Mouse (Mus musculus) hindbrain, embryonic 11.5 days (tissue): ENCODE results near the gene Osbpl8. TPM values are rescaled to one million over a fixed set of nuclear protein-coding genes. Genes with fewer than 3 reads are reported as not detected.

Experiments used
- ATAC-seq: fragments of 200-750 bp; cut with Nextera tagmentation; 2 replicates; pipeline ENCODE4 v1.8.0; 2017; ENCODE audit warnings: mild to moderate bottlenecking, moderate TSS enrichment, moderate library complexity; ENCODE audit not compliant: low FRiP score
- DNase-seq: peaks from one replicate; pipeline ENCODE4 v3.0.0-alpha.2; 2015; ENCODE audit warnings: low spot score
- H3K27ac ChIP-seq: fragments of 300-500 bp; sonication (generic); 2 replicates; pipeline ENCODE4 v1.5.1; 2014; ENCODE audit warnings: mild to moderate bottlenecking, low read depth, low read length
- H3K27me3 ChIP-seq: fragments of 300-500 bp; sonication (generic); 2 replicates; pipeline ENCODE4 v1.6.1; 2014; ENCODE audit warnings: mild to moderate bottlenecking, low read length, moderate library complexity, mixed read lengths; ENCODE audit not compliant: control insufficient read depth, insufficient read depth
- H3K36me3 ChIP-seq: fragments of 300-500 bp; sonication (generic); 2 replicates; pipeline ENCODE4 v1.6.1; 2014; ENCODE audit warnings: mild to moderate bottlenecking, low read length, moderate library complexity, mixed read lengths; ENCODE audit not compliant: control insufficient read depth, insufficient read depth
- H3K4me1 ChIP-seq: fragments of 300-500 bp; sonication (generic); replicated peaks from 2 replicates; pipeline ENCODE4 v1.6.1; 2014; ENCODE audit warnings: low read length, mixed read lengths; ENCODE audit not compliant: control insufficient read depth, insufficient read depth
- H3K4me2 ChIP-seq: fragments of 300-500 bp; sonication (generic); replicated peaks from 2 replicates; pipeline ENCODE4 v1.6.1; 2014; ENCODE audit warnings: mild to moderate bottlenecking, low read depth, low read length
- H3K4me3 ChIP-seq: fragments of 300-500 bp; sonication (generic); 2 replicates; pipeline ENCODE4 v1.5.1; 2014; ENCODE audit warnings: low read depth, low read length
- H3K9ac ChIP-seq: fragments of 300-500 bp; sonication (generic); 2 replicates; pipeline ENCODE4 v1.6.1; 2014; ENCODE audit warnings: low read depth, low read length
- H3K9me3 ChIP-seq: fragments of 300-500 bp; sonication (generic); 2 replicates; pipeline ENCODE4 v1.6.1; 2016; ENCODE audit warnings: low read length; ENCODE audit not compliant: control insufficient read depth
- WGBS: fragments of 180-500 bp; shearing (Covaris S2); extraction: QIAGEN DNeasy Blood & Tissue Kit; methylation state at CpG from one replicate; pipeline ENCODE4 v1.1.7; 2014; 5-methylcytosine and 5-hydroxymethylcytosine counted together
- polyA plus RNA-seq: library from polyadenylated mRNA; unstranded; fragments of >200 nt; fragmentation: Nextera tagmentation; extraction: Ambion mirVana; gene quantifications from 2 replicates; pipeline ENCODE4 v1.2.1, GENCODE M21; 2014

The Osbpl8 gene
- polyA plus RNA-seq, 1 experiment from 2014 or later = 15.4 TPM

GRCm38 (mm10) chr10:111336353-111336713 lies 171.8 kb downstream of the Osbpl8 start:
- DNase-seq (peak; percentile 25), ATAC-seq (no peak)
- Histone ChIP-seq H3K9me3 (no peaks in the 10 kb centered on the region), H3K9ac (no peak overlapping the region), H3K27me3 (no peaks in the 10 kb centered on the region; the same call in 1 of the 2 replicates), H3K36me3 (no peaks in the 10 kb centered on the region), H3K27ac (no peak overlapping the region), H3K4me3 (no peak overlapping the region), H3K4me1 (0 out of 2 replicates have a peak, but pooled peaks cover 4% of the 10 kb centered on the region), H3K4me2 (no peak overlapping the region)
- 19% methylated on average over 10 of the region's 10 CpGs for WGBS

- 77% methylated on average over 11 of the region's 11 CpGs for WGBS
- H3K4me2 ChIP-seq = no peak overlapping the region
- no peak overlapping the region for H3K27ac ChIP-seq
- ATAC-seq (no peak), DNase-seq (no peak)
- H3K4me1 ChIP-seq = 0 out of 2 replicates have a peak, but pooled peaks cover 4% of the 10 kb centered on the region
- no peak overlapping the region for H3K4me3 ChIP-seq
- H3K36me3 ChIP-seq = no peaks in the 10 kb centered on the region
- no peaks in the 10 kb centered on the region for H3K9me3 ChIP-seq
- no peaks in the 10 kb centered on the region; the same call in 1 of the 2 replicates for H3K27me3 ChIP-seq
- no peak overlapping the region for H3K9ac ChIP-seq
Observed at GRCm38 (mm10) chr10:111339296-111339695, 174.7 kb downstream of the Osbpl8 start.

GRCm38 (mm10) chr10:111341761-111342160 lies 177.2 kb downstream of the Osbpl8 start:
- Histone ChIP-seq H3K9me3 (no peaks in the 10 kb centered on the region), H3K4me1 (no peaks in the 10 kb centered on the region), H3K4me2 (no peak overlapping the region), H3K4me3 (no peak overlapping the region), H3K36me3 (no peaks in the 10 kb centered on the region), H3K9ac (no peak overlapping the region), H3K27ac (no peak overlapping the region), H3K27me3 (no peaks in the 10 kb centered on the region)
- WGBS = 89% methylated on average over 7 of the region's 7 CpGs
- ATAC-seq (no peak), DNase-seq (no peak)

- ATAC-seq (no peak), DNase-seq (no peak)
- Histone ChIP-seq H3K9ac (no peak overlapping the region), H3K4me1 (no peaks in the 10 kb centered on the region), H3K4me2 (no peak overlapping the region), H3K36me3 (no peaks in the 10 kb centered on the region), H3K4me3 (no peak overlapping the region), H3K27ac (no peak overlapping the region), H3K27me3 (no peaks in the 10 kb centered on the region), H3K9me3 (no peaks in the 10 kb centered on the region)
- WGBS = 94% methylated on average over 5 of the region's 5 CpGs
Observed at GRCm38 (mm10) chr10:111343555-111343954, 179.0 kb downstream of the Osbpl8 start.

Other genes starting within 250 kb of the Osbpl8 start
- 150 and 156 TPM in 2 replicates for gene Csrp2, start 245.0 kb upstream of the Osbpl8 start, polyA plus RNA-seq
- 33.3 and 39.0 TPM in 2 replicates for gene Zdhhc17, start 154.6 kb upstream of the Osbpl8 start, polyA plus RNA-seq
- gene Bbs10, start 133.9 kb downstream of the Osbpl8 start, polyA plus RNA-seq = 6.4 and 6.5 TPM in 2 replicates